Mouse (Mus musculus) liver, postnatal 0 days (tissue): ENCODE measurements around the gene Npc1l1. TPM values are rescaled to one million over a fixed set of nuclear protein-coding genes. Genes with fewer than 3 reads are reported as not detected.
A peak's percentile ranks its signal among the peaks of the same experiment; 100 is the strongest.

Source experiments
- ATAC-seq: fragments of 200-750 bp; cut with Nextera tagmentation; 2 replicates; pipeline ENCODE4 v1.8.0; 2017; ENCODE audit warnings: mild to moderate bottlenecking, moderate library complexity
- DNase-seq: peaks from one replicate; pipeline ENCODE4 v3.0.0-alpha.2; 2016
- H3K27ac ChIP-seq: fragments of 300-500 bp; sonication (generic); 2 replicates; pipeline ENCODE4 v1.5.1; 2014; ENCODE audit warnings: antibody characterized with exemption, moderate library complexity, mild to moderate bottlenecking, low read depth
- H3K27me3 ChIP-seq: fragments of 300-500 bp; sonication (generic); 2 replicates; pipeline ENCODE4 v1.6.1; 2014; ENCODE audit warnings: low read length, control low read depth, mixed read lengths; ENCODE audit not compliant: insufficient read depth
- H3K36me3 ChIP-seq: fragments of 300-500 bp; sonication (generic); replicated peaks from 2 replicates; pipeline ENCODE4 v1.6.1; 2014; ENCODE audit warnings: mild to moderate bottlenecking, control low read depth, low read length, moderate library complexity, mixed read lengths; ENCODE audit not compliant: insufficient read depth
- H3K4me1 ChIP-seq: fragments of 300-500 bp; sonication (generic); 2 replicates; pipeline ENCODE4 v1.6.1; 2014; ENCODE audit warnings: antibody characterized with exemption, mild to moderate bottlenecking, control low read depth; ENCODE audit not compliant: insufficient read depth
- H3K4me2 ChIP-seq: fragments of 300-500 bp; sonication (generic); 2 replicates; pipeline ENCODE4 v1.6.1; 2014; ENCODE audit warnings: low read depth, mild to moderate bottlenecking, low read length, moderate library complexity, mixed read lengths
- H3K4me3 ChIP-seq: fragments of 300-500 bp; sonication (generic); 2 replicates; pipeline ENCODE4 v1.5.1; 2014; ENCODE audit warnings: low read depth, low read length
- H3K9ac ChIP-seq: fragments of 300-500 bp; sonication (generic); replicated peaks from 2 replicates; pipeline ENCODE4 v1.6.1; 2014; ENCODE audit warnings: mild to moderate bottlenecking, moderate library complexity
- H3K9me3 ChIP-seq: fragments of 300-500 bp; sonication (generic); 2 replicates; pipeline ENCODE4 v1.6.1; 2016; ENCODE audit warnings: mild to moderate bottlenecking, control low read depth, low read length, mixed read lengths
- CTCF ChIP-seq: sonication (generic); IDR thresholded peaks from 2 replicates; pipeline ENCODE4 v1.5.1; 2016; ENCODE audit warnings: antibody characterized with exemption, low read depth
- EP300 ChIP-seq: IDR thresholded peaks from 2 replicates; pipeline ENCODE4 v1.6.1; 2016; ENCODE audit warnings: antibody characterized with exemption, low read depth, mild to moderate bottlenecking
- WGBS: fragments of 180-500 bp; shearing (Covaris S2); extraction: QIAGEN DNeasy Blood & Tissue Kit; methylation state at CpG from one replicate; pipeline ENCODE4 v1.1.7; 2014; ENCODE audit not compliant: insufficient replicate concordance; 5-methylcytosine and 5-hydroxymethylcytosine counted together
- polyA plus RNA-seq: library from polyadenylated mRNA; unstranded; fragments of >200 nt; fragmentation: Nextera tagmentation; extraction: Ambion mirVana; gene quantifications from 2 replicates; pipeline ENCODE4 v1.2.1, GENCODE M21; 2015

Gene Npc1l1
- polyA plus RNA-seq, 1 experiment from 2014 or later = not detected

DNA sequence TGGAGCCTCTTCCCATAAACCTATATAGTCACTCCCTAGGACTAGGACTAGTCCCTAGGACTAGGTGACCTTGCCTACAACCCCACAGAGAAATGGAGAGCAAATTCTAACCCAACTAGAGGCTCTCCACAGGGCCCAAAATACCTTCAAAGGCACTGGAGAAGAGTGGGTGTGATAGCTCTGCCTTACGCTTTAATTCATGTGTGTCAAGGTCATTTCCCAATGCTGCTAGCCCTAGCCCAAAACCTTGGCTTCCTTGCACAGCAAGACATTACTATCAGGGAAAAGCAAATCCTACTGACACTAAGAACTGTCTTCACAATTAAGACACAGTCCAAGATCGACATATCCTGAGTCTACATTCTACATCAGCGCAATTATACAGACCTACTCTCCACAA, 66.9 kb downstream of the Npc1l1 start:
- no peak overlapping the region for H3K4me3 ChIP-seq
- no peaks in the 10 kb centered on the region for H3K9me3 ChIP-seq
- no peak overlapping the region for H3K27ac ChIP-seq
- no peak overlapping the region for H3K4me2 ChIP-seq
- no peak overlapping the region for H3K9ac ChIP-seq
- DNase-seq (no peak), ATAC-seq (no peak)
- no peaks in the 10 kb centered on the region for H3K36me3 ChIP-seq
- peaks cover 51% of the 10 kb centered on the region for H3K4me1 ChIP-seq
- 82% methylated on average over 3 of the region's 3 CpGs for WGBS
- TF ChIP-seq CTCF (no peak), EP300 (no peak)
- H3K27me3 ChIP-seq = no peaks in the 10 kb centered on the region

DNA sequence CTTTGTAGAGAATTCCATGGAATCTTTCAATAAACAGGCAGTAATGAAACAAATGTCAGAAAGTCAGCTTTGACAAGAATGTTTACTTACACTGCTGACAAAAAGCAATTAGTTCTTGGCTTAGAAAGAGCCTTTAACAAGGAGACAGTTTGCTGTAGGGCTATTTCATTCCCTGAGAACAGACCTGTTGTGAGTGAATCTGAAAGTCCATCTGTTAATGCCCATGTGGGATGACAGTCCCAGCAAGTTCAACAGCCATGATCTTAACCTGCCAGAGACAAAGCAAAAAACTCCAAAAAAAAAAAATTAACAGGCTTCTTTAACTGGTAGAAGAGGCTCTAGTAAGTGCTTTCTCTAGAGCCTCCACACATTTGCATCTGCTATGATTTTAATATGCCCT, 68.4 kb downstream of the Npc1l1 start:
- no peaks in the 10 kb centered on the region for H3K36me3 ChIP-seq
- H3K27me3 ChIP-seq = no peaks in the 10 kb centered on the region
- H3K27ac ChIP-seq = peak overlapping the region; percentile 80; the same call in 1 of the 2 replicates
- H3K4me3 ChIP-seq = no peak overlapping the region
- DNase-seq (no peak), ATAC-seq (no peak)
- H3K9me3 ChIP-seq = no peaks in the 10 kb centered on the region
- no peak for TF ChIP-seq CTCF
- H3K4me1 ChIP-seq = peaks cover 50% of the 10 kb centered on the region
- no peak overlapping the region for H3K9ac ChIP-seq
- H3K4me2 ChIP-seq = no peak overlapping the region

Other genes with a start within 250 kb of the Npc1l1 start
- gene Camk2b, start 163.8 kb downstream of the Npc1l1 start, polyA plus RNA-seq = 2.0 and 2.4 TPM in 2 replicates
- gene A730071L15Rik, start 30.1 kb downstream of the Npc1l1 start, polyA plus RNA-seq = 0.28 and 0.31 TPM in 2 replicates
- gene Nudcd3, start 29.7 kb downstream of the Npc1l1 start, polyA plus RNA-seq = 7.7 and 9.2 TPM in 2 replicates
- 32.5 and 33.8 TPM in 2 replicates for gene Ddx56, start 37.6 kb upstream of the Npc1l1 start, polyA plus RNA-seq
- 83.4 and 91.5 TPM in 2 replicates for gene Tmed4, start 44.7 kb upstream of the Npc1l1 start, polyA plus RNA-seq
- 48.0 and 50.1 TPM in 2 replicates for gene Ogdh, start 61.5 kb upstream of the Npc1l1 start, polyA plus RNA-seq
- gene Zmiz2, start 158.9 kb upstream of the Npc1l1 start, polyA plus RNA-seq = 3.4 and 3.7 TPM in 2 replicates
- 2,313 and 2,332 TPM in 2 replicates for gene Ppia, start 185.3 kb upstream of the Npc1l1 start, polyA plus RNA-seq
- 135 and 137 TPM in 2 replicates for gene H2afv, start 214.3 kb upstream of the Npc1l1 start, polyA plus RNA-seq
- 5.6 and 6.1 TPM in 2 replicates for gene Purb, start 245.8 kb upstream of the Npc1l1 start, polyA plus RNA-seq